ENCODE assay signal across 8 mouse cellular contexts in genomic region chr8:107386171-107386570, GRCm38 (mm10). TPM values are rescaled to one million over a fixed set of nuclear protein-coding genes. Genes with fewer than 3 reads are reported as not detected.
DNase-seq lines count a peak whose midpoint lies in the region; TF ChIP-seq lines count a peak whose summit lies in the region.

No protein-coding gene starts in this region.

- intact Hi-C loops in heart, postnatal 25 days (cut with DNase I): no loop called here

- DNase-seq in kidney, adult 11 months: peak; percentile 56
- no peak for DNase-seq in kidney, postnatal 10 days
- peak; percentile 68 for DNase-seq in 416B (ENCODE audit: low read depth)
- peak; percentile 75 for DNase-seq in brain, embryonic 14.5 days (ENCODE audit: low read depth)
- peak; percentile 42 for DNase-seq in heart, postnatal 25 days (ENCODE audit: low spot score)
- no peak for DNase-seq in left cerebral cortex, adult 8-10 months (ENCODE audit: low spot score in 2 of 2)
- no peak for DNase-seq in right cerebral cortex, postnatal 14 days
- DNase-seq in right cerebral cortex, postnatal 4 days: no peak

- no peak for TF ChIP-seq POLR2A in brain, embryonic 14.5 days (IDR thresholded peaks at IDR 0.05; ENCODE audit: borderline replicate concordance, extremely low read depth, insufficient read depth, insufficient read length, poor library complexity, severe bottlenecking)

- no peak for TF ChIP-seq CTCF in brain, embryonic 14.5 days (IDR thresholded peaks at IDR 0.05; ENCODE audit: borderline replicate concordance, extremely low read depth, insufficient read depth, insufficient read length)

RNA-seq across cellular contexts. Expression of gene Nqo1, which starts 16.8 kb away (rescaled TPM):
- 1.8 and 2.8 TPM in 2 replicates for polyA plus RNA-seq in brain, embryonic 14.5 days (2012; rRNA removed)
- 10 to 100 TPM; 27.9 to 33.4 TPM for total RNA-seq in heart, postnatal 25 days (2021)
- 1 to 10 TPM; 5.2 to 7.8 (median 6.7) TPM for total RNA-seq in left cerebral cortex, adult 8-10 months (2022)

RNA-seq across cellular contexts. Expression of gene Nob1, which starts 38.7 kb away (rescaled TPM):
- polyA plus RNA-seq in brain, embryonic 14.5 days (2012; rRNA removed): 77.5 and 92.8 TPM in 2 replicates
- 10 to 100 TPM; 20.5 to 21.2 TPM for total RNA-seq in heart, postnatal 25 days (2021)
- 10 to 100 TPM; 34.9 to 38.7 (median 36.6) TPM for total RNA-seq in left cerebral cortex, adult 8-10 months (2022)

RNA-seq across cellular contexts. Expression of gene Wwp2, which starts 50.0 kb away (rescaled TPM):
- polyA plus RNA-seq in brain, embryonic 14.5 days (2012; rRNA removed): 34.8 and 42.5 TPM in 2 replicates
- total RNA-seq in heart, postnatal 25 days (2021): 10 to 100 TPM; 20.1 to 22.7 TPM
- 10 to 100 TPM; 43.6 to 51.3 (median 44.5) TPM for total RNA-seq in left cerebral cortex, adult 8-10 months (2022)

Comparison
In these comparisons a context has a peak if more than half of its experiments do, and no peak if none do; other contexts are left out.
1. DNase-seq: peak in kidney, adult 11 months (single experiment), 416B (single experiment), brain, embryonic 14.5 days (single experiment) and heart, postnatal 25 days (single experiment); none in kidney, postnatal 10 days (single experiment), left cerebral cortex, adult 8-10 months (0 of 2), right cerebral cortex, postnatal 14 days (single experiment) and right cerebral cortex, postnatal 4 days (single experiment).